Mouse (Mus musculus) ES-CJ7 (cell line): ENCODE data around the gene E130308A19Rik.

Experiments
- DNase-seq: peaks from one replicate; pipeline ENCODE4 v3.0.0; 2011; ENCODE audit warnings: low read depth, low spot score

The E130308A19Rik gene

GRCm38 (mm10) chr4:59639163-59639562, 13.2 kb downstream of the E130308A19Rik start:
- DNase-seq = no peak

- no peak for DNase-seq
Measured at GRCm38 (mm10) chr4:59640720-59641119, 14.7 kb downstream of the E130308A19Rik start.

DNA sequence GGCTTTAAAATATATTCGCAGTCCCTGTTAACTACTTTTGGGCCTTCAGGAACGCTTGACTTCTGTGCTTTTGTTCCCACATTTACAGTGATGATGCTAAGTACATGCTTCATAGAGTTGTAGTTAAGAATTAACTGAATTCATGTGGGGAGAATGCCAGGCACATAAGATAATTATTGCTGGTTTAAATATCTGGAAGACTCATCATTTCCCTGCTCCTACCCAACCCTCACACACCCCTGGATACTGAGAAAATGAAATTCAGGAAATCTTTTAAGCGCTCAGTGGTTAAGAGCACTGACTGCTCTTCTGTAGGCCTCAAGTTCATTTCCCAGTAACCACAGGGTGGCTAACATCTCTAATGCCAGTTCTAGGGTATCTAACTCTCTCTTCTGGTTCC, 16.0 kb downstream of the E130308A19Rik start:
- no peak for DNase-seq

DNA sequence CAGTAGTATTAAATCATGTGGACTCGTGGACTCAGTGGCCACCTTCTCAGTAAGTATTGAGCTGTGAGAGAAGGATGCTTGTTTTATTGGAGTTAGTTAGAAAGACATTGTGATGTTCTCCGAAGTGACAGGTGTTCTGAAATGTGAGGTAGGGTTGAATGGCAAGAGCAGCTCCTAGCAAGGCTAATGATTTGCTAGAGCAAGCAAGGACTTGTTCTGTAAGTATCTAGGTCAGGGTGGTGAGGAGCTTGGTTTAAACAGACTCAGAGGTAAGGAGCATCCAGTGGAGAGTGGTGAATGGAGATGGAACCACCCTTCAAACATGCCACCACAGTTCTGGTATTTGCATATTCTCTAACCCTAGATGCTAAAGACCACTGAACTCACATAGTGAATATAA, 16.6 kb downstream of the E130308A19Rik start:
- no peak for DNase-seq

DNA sequence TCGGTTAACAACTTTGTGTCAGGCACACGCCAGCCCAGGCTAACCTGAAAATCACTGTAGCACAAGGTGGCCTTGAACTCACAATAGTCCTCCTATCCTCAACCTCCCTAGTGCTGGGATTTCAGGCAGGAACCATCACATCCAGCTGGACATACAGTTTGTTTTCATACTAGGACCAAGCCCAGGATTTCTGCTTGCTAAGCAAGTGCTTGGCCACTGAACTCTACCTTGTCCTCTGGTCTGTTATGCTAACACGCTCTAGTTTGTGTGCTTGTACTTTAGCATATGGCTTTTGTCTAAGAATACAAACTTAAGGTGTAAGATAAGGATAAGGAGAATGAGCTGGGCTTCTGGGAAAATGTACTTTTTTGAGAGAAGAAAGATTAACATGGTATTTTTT, 18.4 kb downstream of the E130308A19Rik start:
- DNase-seq = no peak

- no peak for DNase-seq
Measured at GRCm38 (mm10) chr4:59644992-59645391, 19.0 kb downstream of the E130308A19Rik start.

- DNase-seq = no peak
Measured at GRCm38 (mm10) chr4:59645610-59646009, 19.6 kb downstream of the E130308A19Rik start.

DNA sequence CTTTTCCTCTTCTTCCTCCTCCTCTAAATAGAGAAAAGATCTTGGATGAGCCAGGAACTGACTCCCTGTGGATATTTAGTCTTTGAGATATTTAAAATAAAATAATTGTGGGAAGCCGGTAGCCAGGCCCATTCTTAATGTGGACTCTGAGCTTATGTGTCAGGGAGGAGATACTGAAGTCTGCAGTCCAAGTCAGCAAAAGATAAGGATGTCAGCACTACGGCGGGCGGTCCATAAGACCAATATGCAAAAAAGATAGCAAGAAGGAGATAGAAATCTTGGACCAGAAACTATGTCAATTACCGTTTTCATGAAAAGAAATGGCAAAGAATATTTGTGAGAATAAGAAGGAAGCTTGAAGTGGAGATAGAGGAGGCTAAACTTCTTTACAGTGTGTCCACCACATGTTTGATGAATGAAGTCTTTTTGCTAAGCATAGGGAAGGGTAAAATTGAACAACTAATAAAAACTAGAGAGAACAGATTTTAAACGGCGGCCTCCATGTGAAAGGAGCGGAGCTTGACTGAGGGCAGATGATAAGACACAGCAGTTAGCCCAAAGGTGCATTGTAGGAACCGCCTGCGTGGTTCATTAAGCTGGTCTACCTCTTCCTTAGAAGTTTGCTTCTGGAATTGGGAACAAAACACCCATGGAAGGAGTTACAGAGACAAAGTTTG, 20.1 kb downstream of the E130308A19Rik start:
- no peak for DNase-seq

DNA sequence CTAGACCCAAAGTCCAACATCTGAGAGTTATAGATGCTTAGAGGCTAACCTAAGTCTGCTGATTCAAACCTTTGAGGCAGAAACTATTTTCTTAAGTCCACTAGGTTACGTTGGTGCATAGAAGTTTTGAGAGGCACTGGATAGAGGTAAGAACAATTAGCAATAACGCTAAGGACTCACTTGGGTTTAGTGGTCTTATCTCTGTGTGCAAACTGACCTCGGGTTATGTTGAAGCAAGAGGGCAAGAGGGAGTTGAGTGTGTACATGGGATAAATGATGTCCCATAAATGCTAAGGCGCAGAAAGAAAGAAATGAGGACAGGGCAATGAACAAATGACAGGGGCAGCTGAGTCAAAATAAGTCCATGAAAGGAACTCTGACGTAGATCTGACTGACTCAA, 23.1 kb downstream of the E130308A19Rik start:
- no peak for DNase-seq

GRCm38 (mm10) chr4:59652166-59652681, 26.2 kb downstream of the E130308A19Rik start:
- no peak for DNase-seq

- no peak for DNase-seq
Measured at GRCm38 (mm10) chr4:59656061-59656642, 30.1 kb downstream of the E130308A19Rik start.

DNA sequence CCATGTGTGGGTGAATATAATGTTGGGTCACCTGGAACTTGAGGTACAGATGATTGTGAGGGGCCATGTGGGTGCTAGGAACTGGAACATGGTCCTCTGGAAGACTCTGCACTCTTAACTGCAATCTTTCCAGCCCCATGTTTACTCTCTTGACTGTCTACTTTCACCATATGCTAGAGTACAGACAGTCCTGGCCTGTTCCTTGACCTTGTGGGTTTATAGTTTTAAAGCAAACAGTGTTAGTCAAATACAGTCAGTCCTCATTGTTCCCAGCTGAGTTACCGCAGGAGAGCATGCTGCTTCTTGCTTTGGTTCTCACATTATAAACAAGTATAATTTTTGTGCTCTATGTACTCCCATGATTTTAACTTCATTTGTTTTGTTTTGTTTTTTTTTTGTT, 36.2 kb downstream of the E130308A19Rik start:
- DNase-seq = no peak

DNA sequence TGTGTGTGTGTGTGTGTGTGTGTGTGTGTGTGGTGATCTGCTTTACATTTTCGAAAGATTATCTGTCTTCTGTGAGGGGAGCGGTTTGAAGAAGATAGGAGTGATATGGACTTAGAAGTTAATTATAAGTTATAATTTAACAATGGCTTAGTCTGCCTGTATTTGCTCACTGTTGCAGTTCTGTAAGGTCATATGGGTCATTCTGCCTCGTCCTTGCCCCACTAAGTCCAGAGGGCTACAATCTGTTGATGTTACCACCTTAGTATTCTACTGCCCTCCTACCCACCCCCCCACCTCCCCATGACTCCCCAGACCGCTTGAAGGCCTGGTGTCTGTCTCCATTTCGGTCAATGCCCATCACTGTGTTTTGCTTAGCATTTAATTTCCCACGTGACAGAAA, 37.4 kb downstream of the E130308A19Rik start:
- no peak for DNase-seq

GRCm38 (mm10) chr4:59666550-59667317, 40.7 kb downstream of the E130308A19Rik start:
- no peak for DNase-seq

- DNase-seq = no peak
Measured at GRCm38 (mm10) chr4:59668050-59668449, 42.0 kb downstream of the E130308A19Rik start.

- no peak for DNase-seq
Measured at GRCm38 (mm10) chr4:59669131-59669530, 43.1 kb downstream of the E130308A19Rik start.

DNA sequence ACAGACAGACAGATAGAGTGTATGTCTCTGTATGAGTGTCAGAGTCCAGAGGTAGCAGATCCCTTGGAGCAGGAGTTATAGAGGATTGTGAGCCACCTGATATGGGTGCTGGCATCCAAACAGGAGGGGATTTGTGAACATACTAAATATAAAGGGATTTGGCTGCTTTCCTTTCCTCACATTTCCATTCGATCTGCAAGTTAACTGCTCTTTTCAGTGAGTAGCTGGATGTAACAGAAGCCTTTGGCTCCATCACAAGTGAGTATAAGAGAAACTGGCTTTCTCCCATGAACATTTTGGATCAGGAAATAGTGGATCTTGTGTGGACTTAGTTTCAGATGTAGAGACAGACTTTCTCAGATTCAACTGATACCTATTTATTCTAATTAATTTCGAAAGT, 44.0 kb downstream of the E130308A19Rik start:
- DNase-seq = no peak

GRCm38 (mm10) chr4:59673423-59674117, 47.6 kb downstream of the E130308A19Rik start:
- no peak for DNase-seq

DNA sequence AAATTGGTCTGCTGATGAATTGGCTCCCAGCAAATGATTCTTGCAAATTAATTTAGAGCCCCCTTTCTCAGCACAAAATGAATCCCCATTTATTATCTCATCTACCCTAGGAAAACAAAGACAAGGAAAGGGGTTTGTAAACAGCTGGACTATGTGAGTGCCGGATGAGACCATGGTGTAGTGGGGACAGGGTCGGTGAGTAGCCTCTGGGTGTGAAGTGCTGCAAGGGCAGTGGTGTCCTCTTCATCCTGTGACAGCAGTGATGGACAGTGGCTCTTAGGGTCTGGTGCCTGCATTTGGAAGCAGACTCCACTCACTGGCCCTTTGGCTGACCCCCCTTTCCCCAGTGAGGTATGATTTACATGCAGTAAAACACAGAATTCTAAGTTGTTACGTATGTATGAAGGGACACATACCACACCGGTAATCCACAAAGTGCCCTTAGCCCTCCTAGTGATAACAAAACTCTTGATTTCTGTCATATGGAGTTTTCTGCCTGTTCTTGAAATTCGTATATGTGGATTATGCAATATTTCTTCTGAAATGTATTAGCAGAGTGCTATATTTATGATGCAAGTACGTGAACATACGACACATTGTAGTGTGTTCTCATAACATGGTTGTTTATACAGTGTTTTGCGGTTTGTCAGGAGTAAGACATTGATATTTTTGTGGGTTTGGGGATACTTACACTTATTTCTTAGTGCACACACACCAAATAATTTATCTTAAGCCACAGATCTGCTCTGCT, 49.1 kb downstream of the E130308A19Rik start:
- DNase-seq = no peak

DNA sequence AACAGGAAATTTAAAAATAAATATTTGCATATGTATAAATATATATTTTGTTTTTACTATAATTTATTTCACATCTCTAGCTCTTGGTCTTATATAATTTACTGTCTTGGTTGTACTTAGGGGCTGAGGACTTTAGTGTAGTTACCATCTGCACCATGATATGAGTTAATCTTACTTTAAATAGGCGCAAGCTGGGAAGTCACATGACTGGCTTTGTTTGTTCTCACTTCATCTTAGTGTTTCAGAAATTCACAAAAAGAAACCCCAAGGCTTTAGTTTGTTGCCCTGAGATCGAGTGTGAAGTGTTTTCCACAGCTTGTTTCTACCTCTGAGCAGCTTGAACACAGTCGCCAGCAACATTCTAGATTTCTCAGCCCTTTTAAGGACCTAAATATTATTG, 49.7 kb downstream of the E130308A19Rik start:
- DNase-seq = no peak

GRCm38 (mm10) chr4:59681383-59681782, 55.4 kb downstream of the E130308A19Rik start:
- no peak for DNase-seq
